Mouse (Mus musculus) kidney, postnatal 25 days (tissue): ENCODE results near the gene Rab23.
A peak's percentile ranks its signal among the peaks of the same experiment; 100 is the strongest.
"Not testable (repeated sequence)": the region's sequence is repeated elsewhere in the genome, so short reads cannot be mapped to it uniquely, and the experiment has no call there.

ENCODE experiments used
- DNase-seq, 2 experiments: peaks; one replicate each; pipeline ENCODE4 v3.0.0; 2021; ENCODE audit warnings: mixed read lengths in 2 of 2

The Rab23 gene

DNA sequence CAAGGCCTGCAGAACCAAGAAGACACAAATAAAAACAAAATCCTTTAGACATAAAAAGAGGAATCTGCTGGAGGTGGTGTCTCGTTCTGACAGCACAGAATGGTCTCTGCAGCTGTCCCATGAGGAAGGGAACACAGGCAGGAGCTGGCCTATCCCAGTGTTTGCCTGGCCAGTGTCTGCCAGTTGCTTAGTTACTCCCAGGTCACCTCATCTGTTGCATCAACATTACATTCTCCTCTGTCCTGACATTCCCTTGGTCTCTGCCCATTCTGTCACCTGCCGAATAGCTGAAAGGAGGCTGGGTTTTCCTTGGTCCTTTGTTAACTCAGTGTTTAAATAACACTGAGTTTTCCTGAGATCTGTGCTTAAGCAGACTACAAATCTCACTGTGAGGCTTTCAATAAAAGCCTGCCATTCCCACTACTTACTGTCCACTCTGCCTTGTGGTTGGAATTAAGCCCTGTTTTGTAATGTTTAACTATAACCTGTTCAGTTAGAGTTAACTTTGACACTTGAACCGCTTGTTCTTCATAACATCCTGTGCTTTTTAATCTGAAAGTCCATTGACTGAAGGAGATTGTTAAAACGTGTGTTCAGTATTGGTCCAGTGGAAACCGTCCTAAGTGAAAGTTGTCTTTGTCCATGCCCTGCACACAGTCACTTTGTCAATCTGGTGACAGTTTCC, 14.5 kb downstream of the Rab23 start:
- DNase-seq, result peak; percentile 16 to 56

DNA sequence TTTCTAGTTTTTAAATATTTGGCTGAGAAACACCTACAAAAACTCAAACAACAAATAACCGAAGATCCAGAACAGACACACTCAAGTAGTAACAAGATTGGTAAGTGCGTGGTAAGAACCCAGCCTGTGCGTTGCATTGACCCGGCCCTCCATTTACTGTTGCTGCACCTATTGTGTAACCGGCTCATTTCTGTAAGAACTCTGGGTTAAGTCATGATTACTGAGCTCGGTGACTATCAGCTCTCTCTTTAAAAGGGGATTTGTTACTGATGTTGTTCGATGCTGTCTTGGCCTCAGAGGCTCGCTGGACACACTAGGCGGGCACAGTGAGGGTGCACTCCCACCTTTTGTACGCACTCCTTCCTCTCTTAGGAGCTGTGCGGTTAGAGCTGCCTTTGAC, 18.6 kb downstream of the Rab23 start:
- no peak for DNase-seq

DNA sequence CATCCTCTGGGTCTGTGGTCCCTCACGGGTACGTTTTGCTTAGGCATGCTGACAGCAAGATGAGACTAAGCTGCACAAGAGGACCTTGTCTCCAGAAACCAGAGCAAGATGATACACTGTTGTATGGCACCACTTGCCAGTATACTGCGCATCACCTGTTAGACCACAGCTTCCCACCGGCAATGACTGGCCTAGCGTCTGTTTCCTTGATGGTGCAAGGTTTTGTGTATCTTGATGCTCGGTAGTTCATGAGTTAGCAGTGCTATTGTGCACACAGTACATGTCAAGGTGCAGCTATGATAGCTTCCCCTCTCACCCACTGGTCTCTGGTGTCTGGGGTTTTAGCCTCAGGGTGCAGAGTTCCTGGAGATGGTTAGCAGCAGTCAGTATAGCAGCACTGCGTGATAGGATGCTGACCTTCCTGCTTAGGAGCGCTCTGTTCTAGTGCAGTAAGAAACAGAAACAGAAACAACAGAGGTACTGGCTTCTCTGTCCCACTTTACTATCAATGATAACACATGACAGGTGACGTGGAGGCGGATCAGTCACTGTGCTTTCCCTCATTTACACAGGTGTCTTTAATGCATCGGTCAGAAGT, 19.1 kb downstream of the Rab23 start:
- DNase-seq, result no peak

DNA sequence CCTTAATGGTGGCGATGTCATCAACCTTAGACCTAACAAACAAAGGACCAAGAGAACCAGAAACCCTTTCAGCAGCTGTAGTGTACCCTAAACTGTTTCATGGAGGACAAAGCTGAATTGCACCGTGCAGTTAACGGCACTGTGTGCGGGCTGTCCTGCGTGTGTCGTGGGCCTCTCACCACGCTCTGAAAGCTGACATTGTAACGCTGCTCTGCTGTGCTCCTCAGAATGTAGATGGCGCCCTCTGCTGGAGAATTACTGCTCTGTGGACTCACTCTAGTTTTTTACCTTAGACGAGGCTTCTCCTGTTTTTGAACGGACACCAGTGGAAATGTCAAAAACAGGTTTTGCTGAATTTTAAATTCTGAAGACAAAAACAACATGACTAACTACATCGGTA, 19.6 kb downstream of the Rab23 start:
- peak; percentile 79 to 95 for DNase-seq

DNA sequence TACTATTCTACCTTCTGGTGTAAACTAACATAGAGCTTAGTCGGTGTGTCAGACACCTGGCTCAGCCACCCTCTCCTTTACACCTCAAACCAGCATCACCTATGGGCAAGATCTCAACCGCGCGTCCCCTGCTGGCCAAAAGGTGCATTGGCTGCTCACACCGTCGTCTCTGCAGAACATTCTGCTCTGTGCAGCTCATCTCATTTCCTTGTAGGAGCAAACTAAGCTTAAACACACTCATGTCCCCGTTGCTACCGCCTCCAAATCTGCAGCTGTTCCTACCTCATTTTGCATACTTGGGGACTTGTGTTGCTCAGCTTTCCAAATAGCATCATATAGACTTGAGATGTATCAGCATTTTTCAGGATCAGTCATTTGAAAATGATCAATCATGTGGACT, 23.2 kb downstream of the Rab23 start:
- DNase-seq, result peak; percentile 42 to 49

DNA sequence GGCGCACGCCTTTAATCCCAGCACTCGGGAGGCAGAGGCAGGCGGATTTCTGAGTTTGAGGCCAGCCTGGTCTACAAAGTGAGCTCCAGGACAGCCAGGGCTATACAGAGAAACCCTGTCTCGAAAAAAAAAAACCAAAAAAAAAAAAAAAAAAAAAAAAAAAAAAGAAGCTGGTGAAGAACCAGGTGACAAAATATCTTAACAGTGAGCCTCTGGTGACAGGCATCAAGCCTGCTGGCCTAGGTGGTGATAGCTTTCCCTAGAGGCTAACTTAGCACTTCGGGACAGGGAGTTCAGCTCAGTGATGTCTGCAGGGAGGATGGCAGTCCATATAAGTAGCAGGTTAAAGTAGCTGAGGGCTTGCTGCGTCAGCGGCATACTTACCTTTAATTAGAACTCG, 25.1 kb downstream of the Rab23 start:
- not testable (repeated sequence) for DNase-seq

DNA sequence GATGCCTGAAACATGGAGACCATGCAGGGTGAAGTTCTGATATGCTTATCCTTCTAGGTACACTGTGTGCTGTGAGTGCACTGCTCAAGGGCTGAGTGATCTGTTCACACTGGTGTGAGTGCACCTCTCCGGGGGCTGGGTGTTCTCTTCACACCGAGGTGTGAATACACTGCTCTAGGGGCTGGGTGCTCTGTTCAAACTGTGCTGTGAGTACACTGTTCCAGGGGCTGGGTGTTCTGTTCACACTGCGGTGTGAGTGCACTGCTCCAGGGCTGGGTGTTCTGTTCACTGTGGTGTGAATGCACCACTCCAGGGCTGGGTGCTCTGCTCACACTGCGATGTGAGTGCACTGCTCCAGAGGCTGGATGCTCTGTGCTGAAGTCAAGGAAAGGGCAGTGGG, 26.2 kb downstream of the Rab23 start:
- no peak for DNase-seq

DNA sequence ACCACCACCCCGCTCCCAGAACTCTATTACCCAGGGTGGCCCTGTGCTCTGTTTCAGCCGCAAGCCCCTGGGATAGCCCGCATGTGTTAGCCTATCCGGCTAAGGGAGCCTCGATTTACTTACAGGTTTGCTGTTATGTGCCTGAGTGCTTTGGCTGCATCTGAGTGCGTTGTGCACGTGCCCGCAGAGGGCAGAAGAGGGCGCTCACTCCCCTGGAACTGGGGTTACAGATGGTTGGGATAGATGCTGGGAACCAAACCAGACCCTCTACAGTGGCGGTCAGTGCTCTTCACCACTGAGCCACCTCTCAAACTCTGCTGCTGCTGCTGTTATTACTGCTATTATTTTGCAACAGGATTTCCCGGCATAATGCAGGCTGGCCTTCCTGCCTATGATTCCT, 29.4 kb downstream of the Rab23 start:
- DNase-seq, result no peak

DNA sequence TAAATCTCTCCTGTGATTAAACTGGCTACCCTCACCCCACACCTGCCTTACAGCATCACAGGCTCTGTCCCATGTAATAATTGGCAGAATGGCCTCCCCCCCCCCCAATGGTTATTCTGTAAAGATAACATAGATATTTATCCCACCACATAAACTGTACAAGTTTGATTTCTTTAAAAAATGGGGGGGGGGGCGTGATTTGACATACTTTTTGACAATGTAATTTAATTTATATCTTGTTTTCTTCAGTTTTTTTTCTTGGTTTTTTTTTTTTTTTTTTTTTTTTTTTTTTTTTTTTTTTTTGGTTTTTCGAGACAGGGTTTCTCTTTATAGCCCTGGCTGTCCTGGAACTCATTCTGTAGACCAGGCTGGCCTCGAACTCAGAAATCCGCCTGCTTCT, 30.0 kb downstream of the Rab23 start:
- DNase-seq, result not testable (repeated sequence)

DNA sequence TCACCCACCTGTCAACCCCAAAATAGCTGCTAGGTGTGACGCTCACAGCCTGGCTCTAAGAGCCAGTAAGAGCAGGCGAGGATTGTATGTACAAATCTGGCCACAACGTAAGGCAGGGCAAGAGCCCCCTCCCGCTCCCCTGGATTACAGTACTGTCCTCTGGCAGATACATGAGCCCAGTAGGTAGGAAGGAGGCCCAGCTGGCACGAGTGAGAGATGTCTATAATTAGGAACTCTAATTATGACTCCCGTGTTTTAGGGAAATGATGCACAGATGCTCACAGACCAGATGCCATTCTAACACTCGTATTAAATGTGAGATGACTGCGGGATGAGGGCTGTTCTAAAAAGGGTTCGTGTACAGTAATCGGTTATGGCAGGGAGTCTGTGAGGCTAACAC, 31.6 kb downstream of the Rab23 start:
- no peak for DNase-seq

DNA sequence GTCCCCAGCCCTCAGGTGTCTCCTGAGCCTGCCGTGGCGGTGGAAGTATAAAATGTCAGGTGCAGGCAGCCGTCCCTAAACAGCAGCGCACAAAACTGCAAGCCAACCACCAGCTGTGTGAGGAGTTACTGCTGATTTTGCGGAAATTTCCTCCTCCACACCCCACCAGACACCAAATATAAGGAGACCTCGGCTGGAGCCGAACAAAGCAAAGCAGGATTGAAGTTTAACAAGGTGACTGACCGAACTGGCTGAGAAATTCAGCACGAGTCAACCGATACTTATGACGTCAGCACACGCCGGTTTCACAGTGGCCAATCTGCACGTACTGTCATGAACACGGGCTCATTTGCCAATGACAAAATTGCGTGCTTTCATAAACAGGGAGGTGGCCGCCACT, 34.4 kb downstream of the Rab23 start:
- peak; percentile 46 to 77 for DNase-seq

DNA sequence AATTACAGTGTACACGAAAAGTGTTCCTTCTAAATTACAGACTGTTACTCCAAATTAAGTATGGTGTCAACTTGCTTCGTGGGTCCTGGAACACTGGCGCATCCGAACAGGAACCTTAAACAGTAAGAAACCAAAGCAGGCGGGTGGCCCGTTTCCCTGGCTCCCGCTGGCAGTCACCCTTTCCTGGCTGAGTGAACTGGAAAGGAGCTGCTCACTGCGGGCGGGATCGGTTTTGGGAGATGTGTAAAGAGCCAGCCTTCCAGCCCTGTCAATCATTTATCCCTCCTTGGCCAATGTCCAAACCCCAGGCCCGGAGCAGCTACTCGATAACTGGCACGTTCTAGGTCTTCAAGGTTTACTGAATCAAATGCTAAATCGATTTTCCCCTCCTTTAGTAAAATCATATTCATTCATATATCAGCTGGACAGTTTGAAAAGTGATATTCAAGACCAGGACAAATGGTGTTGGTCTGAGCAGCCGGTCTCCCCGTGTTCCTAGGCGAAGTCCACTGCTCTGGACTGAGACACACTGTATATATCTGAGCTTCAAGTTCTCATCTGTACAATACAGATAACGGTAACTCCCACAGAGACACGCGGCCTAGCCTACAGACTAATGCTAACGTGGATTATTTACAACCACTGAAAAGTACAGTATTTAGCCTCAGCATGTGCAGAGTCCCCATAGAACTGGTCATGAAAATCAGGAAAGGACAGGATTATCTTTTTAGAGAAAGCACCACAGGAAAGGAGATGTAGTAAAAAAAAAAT, 35.5 kb downstream of the Rab23 start:
- peak; percentile 83 to 89 for DNase-seq

DNA sequence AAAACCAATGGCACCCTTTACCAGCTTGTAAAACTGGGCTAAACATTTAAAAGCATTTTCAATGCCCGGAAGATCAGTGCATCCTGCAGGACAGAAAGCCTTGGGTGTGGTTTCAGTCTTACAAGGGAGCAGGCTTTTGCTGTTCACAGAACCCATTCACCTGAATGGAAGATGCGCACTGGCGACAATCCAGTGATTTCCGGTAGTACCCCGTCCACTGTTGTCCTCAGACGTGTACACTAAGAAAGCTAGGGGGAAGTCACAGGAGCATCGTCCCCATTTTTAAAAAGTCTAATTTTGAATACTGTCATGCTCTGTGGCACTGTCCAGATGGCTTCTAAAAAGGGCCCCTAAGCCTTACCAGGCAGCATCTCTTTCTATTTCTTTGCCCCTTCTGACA, 36.1 kb downstream of the Rab23 start:
- no peak for DNase-seq

DNA sequence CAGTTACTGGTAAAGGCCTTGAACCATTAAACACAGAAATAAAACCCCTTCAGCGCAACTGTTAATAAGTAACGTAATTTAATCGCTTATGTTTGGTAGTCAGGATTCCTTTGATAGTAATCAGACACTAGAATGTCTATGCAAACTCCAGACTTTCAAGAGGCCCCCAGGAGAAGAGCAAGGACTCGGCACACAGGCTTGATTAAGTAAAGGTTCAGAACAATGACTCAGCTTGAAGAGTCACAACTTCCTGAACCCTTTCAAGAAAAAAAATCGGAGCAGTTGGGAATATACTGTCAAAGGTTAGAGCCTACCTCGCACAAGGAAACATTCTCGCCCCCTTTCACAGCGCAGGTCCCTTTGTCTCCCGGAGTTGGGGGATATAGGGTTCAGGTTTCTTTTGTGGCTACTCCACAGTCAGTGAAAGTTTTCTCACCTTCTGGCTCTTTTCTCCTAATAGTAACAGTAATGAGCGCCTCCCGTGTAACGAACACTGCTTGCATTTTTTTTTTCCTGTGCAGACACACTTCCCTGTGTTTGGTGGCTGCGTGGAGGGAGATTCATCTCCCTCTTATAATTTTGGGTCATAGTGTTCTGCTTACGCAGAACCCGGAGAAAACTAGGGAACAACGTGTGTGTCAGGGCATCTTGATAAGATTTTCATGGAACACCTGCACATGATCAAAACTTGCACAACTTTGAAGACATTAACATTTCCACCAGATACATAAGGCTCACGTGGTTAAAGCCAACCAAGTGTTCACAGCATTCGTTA, 36.8 kb downstream of the Rab23 start:
- no peak for DNase-seq

DNA sequence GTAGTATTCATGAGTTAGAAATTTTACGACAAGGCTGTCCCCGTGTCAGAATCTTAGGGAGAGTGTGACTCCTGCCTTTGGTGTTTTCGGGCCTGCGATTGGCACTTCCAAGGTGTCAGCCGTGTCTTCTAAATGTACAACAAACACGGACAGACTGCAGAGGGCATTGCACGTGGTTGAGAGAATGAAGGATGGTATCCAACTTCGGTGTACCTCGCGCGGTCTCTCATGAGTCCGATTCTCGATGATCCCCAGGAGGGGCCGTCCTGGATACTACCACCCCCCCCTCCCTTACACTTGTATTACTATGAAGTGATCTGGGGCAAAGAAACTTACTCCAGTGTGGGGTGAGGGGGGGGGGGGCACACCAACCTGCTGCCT, 37.3 kb downstream of the Rab23 start:
- peak in 1 of 2 experiments; percentile 21 for DNase-seq

DNA sequence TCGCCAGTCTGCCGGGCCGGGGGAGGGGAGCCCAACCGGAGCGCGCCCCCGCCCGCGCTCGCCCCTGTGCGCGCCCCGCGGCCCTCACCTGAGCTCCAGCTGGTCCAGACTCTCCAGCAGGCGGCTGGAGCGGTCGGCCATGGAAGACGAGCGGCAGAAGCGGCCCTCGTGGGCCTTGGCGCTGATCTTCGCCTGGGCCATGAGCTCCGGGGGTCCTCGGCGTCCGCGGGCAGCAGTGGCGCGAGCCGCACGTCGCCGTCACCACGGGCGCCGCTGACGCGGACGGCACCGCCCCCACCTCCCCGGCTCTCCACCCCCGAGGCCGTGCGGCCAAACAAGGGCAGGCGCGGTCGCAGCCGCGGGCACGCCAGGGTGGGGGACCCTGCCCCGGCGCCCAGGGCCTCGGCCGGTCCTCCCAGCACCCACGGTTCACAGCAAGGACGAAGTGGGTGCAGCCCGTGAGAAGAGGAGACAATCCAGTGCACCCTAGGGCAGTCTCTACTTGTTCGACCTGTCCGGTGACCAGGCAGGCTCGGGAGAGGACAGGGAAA, 37.9 kb downstream of the Rab23 start, which contains the start of gene Bag2:
Bag2 (minus strand) TSS at position 305 of the 551 bp plus-strand sequence.
- peak; percentile 53 to 75 for DNase-seq

DNA sequence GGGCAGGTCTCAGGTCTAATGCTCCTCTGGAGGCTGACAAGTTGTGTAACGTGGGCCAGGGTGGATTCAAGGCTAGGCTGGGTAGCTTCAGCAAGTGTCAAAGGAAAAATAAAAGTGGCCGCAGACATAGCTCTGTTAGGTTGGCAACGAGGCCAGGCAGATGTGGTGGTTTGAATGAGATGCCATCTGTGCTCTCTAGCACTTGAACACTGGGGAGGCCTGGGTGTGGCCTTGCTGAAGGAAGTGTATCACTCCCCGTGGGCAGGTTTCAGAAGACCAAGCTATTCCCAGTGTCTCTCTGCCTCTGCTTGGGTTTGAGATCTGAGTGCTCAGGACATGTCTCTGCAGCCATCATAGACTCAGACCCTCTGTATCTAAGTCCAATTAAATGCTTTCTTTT, 38.8 kb downstream of the Rab23 start:
- DNase-seq, result no peak

DNA sequence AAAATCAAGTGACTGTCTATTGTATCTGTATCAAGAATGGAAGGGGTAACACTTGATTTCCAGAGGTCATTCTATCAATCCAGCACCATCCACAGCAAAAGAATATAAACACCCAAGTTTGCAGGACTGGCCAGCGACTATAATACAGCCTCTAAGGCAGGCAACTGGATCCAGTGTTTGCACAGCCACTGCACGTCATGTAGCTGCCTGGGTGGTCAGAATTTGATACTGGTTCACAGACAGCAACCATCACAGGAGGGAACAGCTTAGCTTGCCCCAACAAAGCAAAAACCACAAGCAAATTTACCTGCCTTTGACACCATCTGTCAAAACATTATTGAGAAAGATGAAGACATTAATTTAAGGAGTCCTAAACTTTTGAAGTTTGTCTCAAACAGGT, 44.1 kb downstream of the Rab23 start:
- DNase-seq, result no peak

DNA sequence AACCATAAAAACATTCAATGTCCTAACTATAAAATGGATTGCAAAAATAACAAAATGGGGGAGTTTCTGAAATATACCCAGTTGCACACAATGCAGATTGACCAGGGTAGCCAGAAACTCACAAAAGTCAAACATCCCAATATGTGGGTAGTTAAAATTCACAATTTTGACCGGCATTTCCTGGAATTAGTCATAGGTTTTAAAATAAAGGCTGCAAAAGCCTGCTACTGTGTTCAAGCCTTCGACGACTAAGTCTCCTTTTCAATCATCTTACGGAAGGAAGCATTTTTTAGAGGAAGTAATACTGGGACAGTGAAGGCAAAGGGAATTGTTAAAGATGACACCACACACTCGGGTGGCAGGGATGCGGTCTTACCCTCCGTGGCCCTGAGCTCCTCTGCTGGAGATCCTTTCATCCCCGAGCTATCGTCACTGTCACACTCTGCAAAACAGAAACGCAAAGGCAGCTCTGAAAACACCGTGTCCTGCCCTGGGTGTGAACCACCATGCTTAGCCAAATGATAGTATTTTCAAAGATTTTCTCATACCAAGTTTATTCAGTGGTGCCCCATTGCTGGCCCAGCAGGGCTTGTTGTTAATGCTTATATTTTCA, 45.9 kb downstream of the Rab23 start:
- DNase-seq, result no peak

DNA sequence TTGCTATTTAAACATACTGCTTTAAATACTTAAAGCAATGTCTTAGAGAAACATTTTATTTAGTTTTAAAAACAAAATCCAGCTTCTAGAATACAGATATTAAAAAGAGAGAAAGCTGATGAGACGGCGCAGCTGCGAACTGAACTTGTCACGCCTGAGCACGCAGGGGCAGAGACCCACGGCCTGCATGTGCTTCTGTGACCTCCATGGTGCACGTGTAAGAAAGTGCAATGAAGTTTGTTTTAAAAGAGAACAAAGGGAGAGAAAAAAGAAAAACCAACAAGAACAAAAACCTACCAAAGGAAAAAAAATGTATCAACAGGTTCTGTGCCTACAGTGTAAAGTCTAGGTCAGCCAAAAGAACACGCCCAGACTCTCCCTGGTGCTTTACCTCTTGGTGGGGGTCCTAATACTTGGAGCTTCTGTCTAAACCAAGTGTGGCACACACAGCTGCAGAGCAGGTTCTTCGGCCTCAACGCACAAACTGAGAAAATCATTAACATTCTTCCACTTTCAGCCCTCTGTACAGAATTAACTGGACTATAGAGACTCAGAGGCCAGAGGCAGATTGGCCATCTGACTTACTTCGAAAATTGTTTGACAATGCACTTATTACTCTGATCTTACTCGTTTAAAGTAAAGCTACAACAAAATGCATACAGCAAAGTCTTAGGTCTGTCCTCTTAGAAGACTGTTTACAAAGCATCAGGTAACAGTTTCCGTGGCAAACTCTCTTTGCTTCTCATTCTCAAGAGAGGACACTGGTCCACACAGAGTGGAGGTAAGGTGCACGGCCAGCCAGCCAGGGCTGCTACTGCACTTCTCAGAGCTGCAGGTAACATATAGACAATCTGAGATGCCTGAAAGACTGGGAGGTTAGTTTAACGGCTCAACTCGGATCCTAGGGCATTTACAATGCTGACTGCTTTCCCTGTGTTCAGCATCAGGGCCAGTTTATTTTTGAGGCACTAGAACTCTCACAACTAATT, 47.1 kb downstream of the Rab23 start:
- no peak for DNase-seq

DNA sequence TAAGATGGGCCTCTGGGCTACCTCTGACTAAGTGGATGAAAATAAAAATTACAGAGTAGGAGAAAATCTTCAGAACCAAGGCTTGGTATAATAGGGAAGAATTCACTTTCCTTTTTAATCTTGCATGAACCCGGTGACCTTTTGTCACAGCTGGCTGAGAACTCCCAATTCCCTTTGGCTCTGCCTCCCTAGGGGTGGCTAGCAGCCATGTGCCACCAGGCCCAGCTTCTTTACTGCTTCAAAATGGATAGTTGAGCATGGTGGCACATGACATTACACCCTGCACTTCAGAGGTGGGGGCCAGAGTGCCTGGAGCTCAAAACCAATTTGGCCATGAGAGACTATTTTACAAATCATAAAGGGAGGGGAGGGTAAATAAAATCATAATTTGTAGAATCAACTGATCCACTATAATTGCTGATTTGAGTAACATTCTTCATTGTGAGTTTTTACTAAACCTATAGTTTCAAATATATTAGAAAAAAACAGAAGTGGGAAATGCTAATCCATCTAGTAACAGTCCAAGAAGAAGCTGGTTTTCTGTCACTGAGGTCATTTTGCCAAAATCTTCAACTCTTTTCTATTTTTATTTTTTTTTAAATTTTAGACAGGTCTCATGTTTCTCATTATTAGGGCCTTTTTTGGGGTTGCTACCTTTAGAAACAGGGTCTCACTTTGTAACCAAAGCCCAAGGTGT, 48.6 kb downstream of the Rab23 start:
- DNase-seq, result no peak
